ENCODE assay signal across 9 mouse cellular contexts in the genomic region with DNA sequence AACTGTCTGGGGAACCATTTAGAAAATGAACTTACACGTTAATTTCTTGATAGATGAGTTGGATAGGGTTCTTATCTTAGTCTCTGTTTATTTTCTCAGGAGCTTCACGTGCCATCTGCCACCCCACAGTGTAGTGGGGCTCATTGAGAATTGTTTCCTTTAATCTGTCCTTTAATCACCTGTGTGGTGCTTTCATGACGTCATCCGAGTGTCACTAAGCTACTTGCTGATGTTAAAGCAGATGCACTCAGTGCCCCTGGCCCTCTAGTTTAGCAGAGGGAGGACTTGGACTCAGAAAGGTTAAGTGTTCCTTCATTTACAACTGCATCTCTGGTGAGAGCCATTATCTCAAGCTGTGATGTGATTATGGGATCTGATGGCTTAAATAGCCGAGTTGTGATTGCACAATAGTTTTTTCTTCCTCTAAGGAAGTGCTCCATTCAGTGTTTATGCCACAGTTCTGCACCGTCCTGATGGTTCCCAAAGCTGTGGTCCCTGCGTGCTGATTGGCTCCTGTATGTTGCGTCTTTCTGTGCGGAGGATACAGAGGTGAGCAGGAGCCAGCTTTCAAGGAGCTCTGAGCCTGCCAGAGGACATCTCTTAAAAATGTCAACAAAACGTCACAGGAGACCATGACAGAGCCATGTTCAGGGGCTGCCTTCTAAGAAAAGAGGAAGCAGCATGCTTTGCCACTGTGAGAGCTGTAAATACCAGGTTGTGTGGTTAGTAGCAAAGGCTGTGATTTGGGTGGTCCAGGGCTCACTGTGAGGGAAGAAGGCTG. TPM values are rescaled to one million over a fixed set of nuclear protein-coding genes. Genes with fewer than 3 reads are reported as not detected.
DNase-seq lines count a peak whose midpoint lies in the region; ATAC-seq and TF ChIP-seq lines count a peak whose summit lies in the region.
"Had no signal": no experiment of that assay in that cellular context is flagged by ENCODE, and none has a peak within 500 bp of the region (broad histone marks: within the 10 kb centered on the region; RNA-seq: fewer than 3 reads in every experiment).

No protein-coding gene starts in this region.

- DNase-seq in lung, embryonic 14.5 days, result peak; percentile 36
- no peak for DNase-seq in lung, postnatal 4 days
- DNase-seq in cerebellum, adult 9-11 months, result peak; percentile 50
- no peak for DNase-seq in urinary bladder, postnatal 4 days (ENCODE audit: low spot score in 2 of 2)
- DNase-seq in thymus, postnatal 10 days (ENCODE audit: low spot score in 2 of 2), result no peak
- DNase-seq in adipocyte (ENCODE audit: low spot score), result no peak

- peak overlapping the region; percentile 76 for H3K4me2 ChIP-seq in lung, embryonic 14.5 days
- H3K4me2 ChIP-seq in hindbrain, embryonic 16.5 days (ENCODE audit: low read length), result peak overlapping the region; percentile 56
- H3K4me2 ChIP-seq in midbrain, embryonic 13.5 days (replicated peaks), result peak overlapping the region; percentile 71

- WGBS in lung, embryonic 14.5 days, result 24% methylated on average over 10 of the region's 10 CpGs
- 26% methylated on average over 10 of the region's 10 CpGs for WGBS in hindbrain, embryonic 16.5 days
- WGBS in midbrain, embryonic 13.5 days, result 39% methylated on average over 10 of the region's 10 CpGs

- no peaks in the 10 kb centered on the region for H3K9me3 ChIP-seq in lung, embryonic 14.5 days (ENCODE audit: low read depth, low read length)
- no peaks in the 10 kb centered on the region for H3K9me3 ChIP-seq in hindbrain, embryonic 16.5 days (ENCODE audit: control insufficient read depth, low read length)
- H3K9me3 ChIP-seq in midbrain, embryonic 13.5 days, result no peaks in the 10 kb centered on the region

- no peaks in the 10 kb centered on the region for H3K27me3 ChIP-seq in lung, embryonic 14.5 days (ENCODE audit: insufficient read depth, low read length)
- H3K27me3 ChIP-seq in hindbrain, embryonic 16.5 days (replicated peaks; ENCODE audit: control insufficient read depth, insufficient read depth, low read length), result no peaks in the 10 kb centered on the region
- H3K27me3 ChIP-seq in midbrain, embryonic 13.5 days, result no peaks in the 10 kb centered on the region

- TF ChIP-seq CTCF in lung, embryonic 14.5 days (IDR thresholded peaks at IDR 0.05; ENCODE audit: low read depth), result no peak

- no peak for ATAC-seq in lung, embryonic 14.5 days (ENCODE audit: insufficient read depth)
- no peak for ATAC-seq in hindbrain, embryonic 16.5 days
- ATAC-seq in midbrain, embryonic 13.5 days, result no peak

- H3K9ac ChIP-seq in lung, embryonic 14.5 days, result peak overlapping the region; percentile 35; the same call in 1 of the 2 replicates
- H3K9ac ChIP-seq in hindbrain, embryonic 16.5 days (ENCODE audit: low read depth, low read length), result peak overlapping the region; percentile 47
- peak overlapping the region; percentile 99 for H3K9ac ChIP-seq in midbrain, embryonic 13.5 days (replicated peaks)

- no peak overlapping the region for H3K27ac ChIP-seq in lung, embryonic 14.5 days (ENCODE audit: low read depth)
- 0 out of 2 replicates have a peak overlapping the region, but pooled peaks have one; percentile 41 for H3K27ac ChIP-seq in hindbrain, embryonic 16.5 days (ENCODE audit: low read depth, low read length)
- H3K27ac ChIP-seq in midbrain, embryonic 13.5 days, result peak overlapping the region; percentile 64

- 0 out of 2 replicates have a peak, but pooled peaks cover 4% of the 10 kb centered on the region for H3K36me3 ChIP-seq in lung, embryonic 14.5 days (ENCODE audit: insufficient read depth)
- no peaks in the 10 kb centered on the region for H3K36me3 ChIP-seq in hindbrain, embryonic 16.5 days (ENCODE audit: control insufficient read depth, insufficient read depth, low read length)
- no peaks in the 10 kb centered on the region for H3K36me3 ChIP-seq in midbrain, embryonic 13.5 days

- peaks cover 15% of the 10 kb centered on the region for H3K4me1 ChIP-seq in lung, embryonic 14.5 days (ENCODE audit: insufficient read depth)
- H3K4me1 ChIP-seq in hindbrain, embryonic 16.5 days (ENCODE audit: control insufficient read depth, insufficient read depth, low read depth, low read length), result peaks cover 31% of the 10 kb centered on the region
- H3K4me1 ChIP-seq in midbrain, embryonic 13.5 days (replicated peaks), result peaks cover 49% of the 10 kb centered on the region

- no peak overlapping the region for H3K4me3 ChIP-seq in lung, embryonic 14.5 days (ENCODE audit: low read depth, low read length)
- peak overlapping the region; percentile 91 for H3K4me3 ChIP-seq in hindbrain, embryonic 16.5 days (ENCODE audit: low read length)
- peak overlapping the region; percentile 93 for H3K4me3 ChIP-seq in midbrain, embryonic 13.5 days (replicated peaks)
- H3K4me3 ChIP-seq: erythroblast, embryonic 14.5 days had no signal

RNA-seq across cellular contexts. Expression of a gene that starts 3.0 kb away (rescaled TPM):
- 16.4 and 18.1 TPM in 2 replicates for polyA plus RNA-seq in lung, embryonic 14.5 days (2014; fragmentation: Nextera tagmentation; extraction: Ambion mirVana)
- polyA plus RNA-seq in hindbrain, embryonic 16.5 days (2015; fragmentation: Nextera tagmentation; extraction: Ambion mirVana), result 12.4 and 16.4 TPM in 2 replicates
- polyA plus RNA-seq in midbrain, embryonic 13.5 days (2015; fragmentation: Nextera tagmentation; extraction: Ambion mirVana), result 21.4 and 24.1 TPM in 2 replicates

Comparison
In these comparisons a context has a peak if more than half of its experiments do, and no peak if none do; other contexts are left out.
1. DNase-seq: peak in lung, embryonic 14.5 days (single experiment) and cerebellum, adult 9-11 months (single experiment); none in lung, postnatal 4 days (0 of 2), urinary bladder, postnatal 4 days (0 of 2), thymus, postnatal 10 days (0 of 2) and adipocyte (single experiment).
2. H3K9ac ChIP-seq: peak in every context shown above with its lines; median percentile 99 in midbrain, embryonic 13.5 days; 47 in hindbrain, embryonic 16.5 days; 35 in lung, embryonic 14.5 days.
3. Peak in every context shown above with its lines, with median percentiles within 50 percentile points of each other: H3K4me2 ChIP-seq.